Mouse (Mus musculus) gastrocnemius, adult 2 months (tissue): ENCODE measurements around the gene Cenps. TPM values are rescaled to one million over a fixed set of nuclear protein-coding genes. Genes with fewer than 3 reads are reported as not detected.
"Not testable (repeated sequence)": the region's sequence is repeated elsewhere in the genome, so short reads cannot be mapped to it uniquely, and the experiment has no call there.

ENCODE experiments used
- DNase-seq: peaks from one replicate; pipeline ENCODE4 v3.0.0; 2022
- H3K27ac ChIP-seq: fragments of 200-600 bp; 2 replicates; pipeline ENCODE4 v1.8.1; 2022; ENCODE audit warnings: mild to moderate bottlenecking
- H3K4me3 ChIP-seq: fragments of 200-600 bp; 2 replicates; pipeline ENCODE4 v1.8.1; 2022; ENCODE audit warnings: mild to moderate bottlenecking, moderate library complexity
- CTCF ChIP-seq: fragments of 200-600 bp; IDR thresholded peaks from 2 replicates; pipeline ENCODE4 v1.8.1; 2022; ENCODE audit warnings: antibody characterized with exemption, mild to moderate bottlenecking, moderate library complexity
- intact Hi-C: fragments of 180-260 bp; cut with DNase I; formaldehyde crosslinking; loops from one replicate; pipeline ENCODE4 v1.15.1; 2025
- long read RNA-seq, 2 experiments: library from polyadenylated mRNA; stranded (forward); transcript quantifications; one replicate each; pipeline ENCODE4 v2.0.0; 2021
- total RNA-seq, 2 experiments: library from RNA; stranded (reverse); gene quantifications; 2 replicates each; pipeline ENCODE4 v1.2.3; 2021

Gene Cenps
- 1 to 10 TPM; 6.5 to 7.0 TPM for total RNA-seq
- long read RNA-seq, experiment 1, transcript Cenps-201 (5 exons, 1,110 nt): major isoform, 13 of 21 reads
- long read RNA-seq, experiment 1, partial matches to known transcripts: 1 of 21 reads
- long read RNA-seq, experiment 1, other reads (novel, unspliced or antisense): 6 of 21 reads
- long read RNA-seq, experiment 2, transcript Cenps-201 (5 exons, 1,110 nt): major isoform, 12 of 14 reads
- long read RNA-seq, experiment 2, partial matches to known transcripts: 0 of 14 reads
- long read RNA-seq, experiment 2, other reads (novel, unspliced or antisense): 2 of 14 reads

DNA sequence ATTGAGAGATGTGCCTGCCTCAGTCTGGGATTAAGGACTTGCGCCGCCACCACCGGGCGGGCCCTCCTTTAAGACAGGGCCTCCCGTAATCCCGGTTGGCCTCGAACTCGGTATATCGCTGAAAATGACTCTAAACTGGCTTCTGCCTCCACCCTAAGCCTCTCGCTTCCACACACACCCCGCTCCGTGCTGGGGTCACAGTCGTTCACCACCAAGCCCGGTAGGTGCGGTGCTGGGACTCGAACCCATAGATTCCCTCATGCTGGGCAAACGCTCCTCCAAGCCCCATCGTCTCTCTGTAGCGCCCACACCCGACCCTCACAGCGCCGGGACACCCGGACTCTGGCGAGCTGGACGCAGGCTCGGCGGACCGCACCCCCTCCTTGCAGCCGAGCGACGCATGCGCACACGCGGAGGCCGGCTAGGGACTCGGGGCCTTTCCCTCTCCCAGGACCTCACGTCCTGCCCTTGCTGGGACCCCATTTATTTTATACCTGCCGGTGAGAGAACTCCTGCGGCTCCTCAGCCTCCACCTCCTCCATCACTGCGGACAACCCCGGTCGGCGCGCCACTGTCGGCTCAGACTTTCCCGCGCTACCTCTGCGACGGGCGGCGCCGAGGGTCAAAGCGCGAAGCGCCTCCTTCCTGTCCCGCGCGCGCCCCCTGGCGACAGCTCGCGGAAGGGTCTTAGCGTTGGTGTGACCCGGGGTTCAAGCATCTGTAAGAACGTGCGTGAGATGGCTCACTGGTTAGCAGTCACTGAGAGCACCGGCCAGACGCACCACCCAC is at the start of gene Cenps:
Gene Cenps (minus strand): TSS at position 648 of the 789 bp plus-strand sequence.
- no peak; the same call in 1 of the 2 replicates for TF ChIP-seq CTCF
- peak within 1 kb of the TSS; percentile 91 for H3K27ac ChIP-seq
- intact Hi-C loops: loop anchor here (2.0 kb wide), 1 partner anchor 60 kb away; no protein-coding TSS in a partner anchor

GRCm38 (mm10) chr4:149182755-149183154 is 45.3 kb upstream of the Cenps start:
- DNase-seq: peak; percentile 42
- Histone ChIP-seq H3K27ac (peak overlapping the region; percentile 25; the same call in 1 of the 2 replicates), H3K4me3 (no peak overlapping the region)
- intact Hi-C loops: loop anchor here (1.0 kb wide), 1 partner anchor 38 kb away; no protein-coding TSS in a partner anchor
- TF ChIP-seq CTCF: peak; percentile 68

More for the DNA sequence above, at the start of gene Cenps:
- peak; percentile 93 for DNase-seq
- peak within 1 kb of the TSS; percentile 93 for H3K4me3 ChIP-seq

- intact Hi-C loops: loop anchor here (1.0 kb wide), 1 partner anchor 38 kb away; no protein-coding TSS in a partner anchor
- Histone ChIP-seq H3K4me3 (no peak overlapping the region), H3K27ac (peak overlapping the region; percentile 31; the same call in 1 of the 2 replicates)
- peak; percentile 63 for DNase-seq
- TF ChIP-seq CTCF: no peak
Observed at GRCm38 (mm10) chr4:149182192-149182591, 44.8 kb upstream of the Cenps start.

DNA sequence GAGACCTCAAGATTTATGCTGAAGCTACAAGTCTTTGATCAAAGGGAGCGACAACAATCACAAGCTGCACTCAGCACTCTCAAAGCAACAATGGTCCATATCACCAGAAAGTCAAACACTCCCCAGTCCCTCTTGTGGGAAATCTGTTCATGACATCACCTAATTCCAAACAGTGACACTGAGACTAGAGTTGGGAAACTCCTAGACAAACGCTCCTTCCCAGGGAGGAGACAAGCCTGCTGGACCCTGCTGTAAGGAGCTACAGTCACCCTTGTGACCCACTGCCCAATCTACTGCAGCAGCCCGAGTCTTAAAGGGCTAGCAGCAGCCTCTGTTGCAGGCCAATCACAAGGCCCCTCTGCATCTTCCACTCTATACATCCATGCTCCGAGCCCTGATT is 42.1 kb upstream of the Cenps start:
- DNase-seq: no peak

GRCm38 (mm10) chr4:149179160-149179559 is 41.7 kb upstream of the Cenps start:
- Histone ChIP-seq H3K27ac (peak overlapping the region; percentile 12), H3K4me3 (no peak overlapping the region)
- TF ChIP-seq CTCF: no peak
- no peak for DNase-seq
- intact Hi-C loops: no loop called here

More for the DNA sequence above, 42.1 kb upstream of the Cenps start:
- peak overlapping the region; percentile 12 for H3K27ac ChIP-seq
- H3K4me3 ChIP-seq: no peak overlapping the region
- no peak for TF ChIP-seq CTCF
- intact Hi-C loops: no loop called here

DNA sequence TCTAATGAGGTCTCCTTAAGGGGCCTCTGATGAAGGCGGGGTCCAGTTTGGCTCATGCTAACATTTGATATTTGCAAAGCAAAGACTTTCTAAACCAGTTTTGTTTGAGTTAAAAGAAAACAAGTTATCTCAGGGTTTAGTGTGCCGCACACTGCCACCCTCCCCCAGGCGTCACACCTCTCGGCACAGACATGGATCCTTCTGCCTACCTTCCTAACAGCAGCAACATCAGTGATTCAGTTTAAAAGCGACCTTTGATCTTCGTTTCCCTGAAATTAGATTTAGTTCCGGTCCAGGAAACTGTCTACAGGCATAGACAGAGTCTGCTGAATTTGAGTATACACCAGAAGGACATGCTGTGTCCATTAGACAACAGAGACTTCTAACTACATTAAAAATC is 40.9 kb upstream of the Cenps start:
- DNase-seq: peak; percentile 7
- Histone ChIP-seq H3K4me3 (no peak overlapping the region), H3K27ac (no peak overlapping the region)
- TF ChIP-seq CTCF: no peak
- intact Hi-C loops: no loop called here

DNA sequence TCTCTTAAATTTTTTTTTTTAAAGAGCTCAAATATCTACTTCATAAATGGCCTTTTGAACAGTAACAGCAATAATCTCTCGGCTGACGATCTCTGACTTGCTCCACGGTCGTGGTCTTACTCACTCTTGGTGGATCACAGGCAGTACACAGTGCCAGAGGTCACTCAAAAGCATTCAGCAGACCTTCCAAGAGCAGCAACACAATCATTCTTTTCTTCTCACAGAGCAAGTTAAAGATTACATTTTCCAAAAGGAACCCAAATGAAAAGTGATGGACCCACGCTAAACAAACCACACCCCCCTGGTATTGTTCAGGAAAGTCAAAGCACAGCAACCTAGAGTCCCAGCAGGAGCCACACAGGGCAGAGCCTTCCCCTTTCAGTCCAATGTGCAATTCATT is 39.6 kb upstream of the Cenps start:
- peak overlapping the region; percentile 8; the same call in 1 of the 2 replicates for H3K27ac ChIP-seq
- intact Hi-C loops: no loop called here
- no peak for TF ChIP-seq CTCF
- DNase-seq: peak; percentile 16
- no peak overlapping the region for H3K4me3 ChIP-seq

DNA sequence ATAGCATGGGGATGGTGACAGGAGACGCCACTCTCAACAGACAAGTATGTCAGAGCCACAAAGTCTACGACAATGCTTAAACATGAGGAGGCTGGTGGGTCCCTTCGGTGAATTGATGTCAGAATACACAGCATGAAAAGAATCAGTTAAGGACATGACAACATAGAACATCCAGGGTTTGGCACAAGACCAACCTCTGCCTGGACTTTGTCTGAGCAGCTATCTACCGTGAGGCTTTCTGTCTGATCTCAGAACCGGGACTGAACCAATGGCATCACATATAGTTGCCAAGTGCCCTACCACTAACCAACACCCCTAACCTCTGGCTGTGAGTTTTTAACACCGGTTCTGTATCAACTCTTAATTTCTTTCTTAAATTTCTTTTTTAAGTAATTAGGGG is 39.2 kb upstream of the Cenps start:
- Histone ChIP-seq H3K4me3 (no peak overlapping the region), H3K27ac (peak overlapping the region; percentile 8; the same call in 1 of the 2 replicates)
- DNase-seq: peak; percentile 13
- no peak for TF ChIP-seq CTCF
- intact Hi-C loops: no loop called here

DNA sequence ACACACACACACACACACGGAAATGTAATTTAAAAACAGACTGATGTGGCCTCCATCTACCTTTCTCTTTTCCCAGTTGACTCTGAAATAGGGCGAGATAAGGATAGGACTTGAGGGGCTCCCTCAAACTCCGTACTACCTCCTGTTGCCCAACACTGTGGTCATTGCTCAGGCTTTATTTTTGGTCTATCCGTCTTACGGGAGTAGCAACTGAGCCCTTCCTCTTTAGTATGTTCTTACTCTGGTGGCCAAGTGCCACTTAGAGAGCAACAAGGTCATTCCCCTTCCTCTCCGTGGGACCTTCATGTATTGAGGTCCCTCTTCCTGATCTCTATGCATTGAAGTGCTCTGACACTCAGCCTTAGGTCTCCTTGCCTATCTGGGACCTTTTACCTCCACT is 36.2 kb upstream of the Cenps start:
- TF ChIP-seq CTCF: no peak
- peak; percentile 25 for DNase-seq
- intact Hi-C loops: no loop called here
- Histone ChIP-seq H3K27ac (peak overlapping the region; percentile 40; the same call in 1 of the 2 replicates), H3K4me3 (no peak overlapping the region)

DNA sequence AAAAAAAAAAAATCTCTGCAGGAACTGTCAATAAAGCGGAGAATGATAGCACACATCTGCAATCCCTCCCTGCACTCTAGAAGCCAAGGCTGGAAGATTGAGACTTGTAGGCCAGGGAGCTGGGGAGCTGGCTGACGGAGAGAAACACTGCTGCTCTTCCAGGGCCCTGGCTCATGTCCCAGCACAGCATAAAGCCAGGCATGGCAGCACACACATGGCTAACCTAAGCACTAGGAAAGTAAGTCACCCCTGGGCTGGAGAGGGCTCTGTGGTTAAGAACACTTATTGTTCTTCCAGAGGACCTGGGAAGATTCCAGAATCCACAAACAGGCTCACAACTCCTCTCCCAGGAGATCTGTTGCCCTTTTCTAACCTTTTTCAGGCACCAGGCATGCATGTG is 35.2 kb upstream of the Cenps start:
- Histone ChIP-seq H3K4me3 (no peak overlapping the region), H3K27ac (peak overlapping the region; percentile 80)
- intact Hi-C loops: no loop called here
- peak; percentile 88 for DNase-seq
- no peak for TF ChIP-seq CTCF

GRCm38 (mm10) chr4:149172083-149172482 is 34.7 kb upstream of the Cenps start:
- DNase-seq: peak; percentile 83
- TF ChIP-seq CTCF: no peak
- H3K4me3 ChIP-seq: no peak overlapping the region
- intact Hi-C loops: no loop called here
- peak overlapping the region; percentile 80 for H3K27ac ChIP-seq

GRCm38 (mm10) chr4:149171581-149171981 is 34.2 kb upstream of the Cenps start:
- intact Hi-C loops: no loop called here
- Histone ChIP-seq H3K4me3 (no peak overlapping the region), H3K27ac (peak overlapping the region; percentile 80)
- peak; percentile 52 for DNase-seq
- no peak for TF ChIP-seq CTCF

GRCm38 (mm10) chr4:149170394-149170931 is 33.0 kb upstream of the Cenps start:
- DNase-seq: peak; percentile 16
- intact Hi-C loops: no loop called here
- H3K27ac ChIP-seq: peak overlapping the region; percentile 77
- H3K4me3 ChIP-seq: no peak overlapping the region
- no peak for TF ChIP-seq CTCF

- intact Hi-C loops, DNase-seq, H3K4me3 ChIP-seq: not testable (repeated sequence)
- peak overlapping the region; percentile 77 for H3K27ac ChIP-seq
Observed at GRCm38 (mm10) chr4:149169926-149170325, 32.5 kb upstream of the Cenps start.
